Mouse (Mus musculus): ENCODE results near the gene Rflnb. TPM values are rescaled to one million over a fixed set of nuclear protein-coding genes. Genes with fewer than 3 reads are reported as not detected.
A peak's percentile ranks its signal among the peaks of the same experiment; 100 is the strongest.

The Rflnb gene
- polyA plus RNA-seq, 1 experiment = 30.8 TPM

GRCm38 (mm10) chr11:75991911-75992310 lies 35.7 kb downstream of the Rflnb start:
- Histone ChIP-seq H3K4me1 (ENCODE audit: control insufficient read depth, insufficient read depth, low read length) (no peaks in the 10 kb centered on the region), H3K4me3 (replicated peaks; ENCODE audit: control insufficient read depth, low read depth, low read length) (no peak overlapping the region), H3K27ac (ENCODE audit: control insufficient read depth, insufficient read depth, low read depth, low read length, poor library complexity) (no peak overlapping the region)
- 39% methylated on average over 8 of the region's 8 CpGs for WGBS
- TF ChIP-seq CTCF (IDR thresholded peaks at IDR 0.05; ENCODE audit: control insufficient read depth, insufficient read depth, low read length) (peak; percentile 35; the same call in 1 of the 2 replicates), POLR2A (IDR thresholded peaks at IDR 0.05; ENCODE audit: borderline replicate concordance, control insufficient read depth, low read depth, low read length) (no peak)

GRCm38 (mm10) chr11:75990965-75991835 lies 36.4 kb downstream of the Rflnb start:
- Histone ChIP-seq H3K4me3 (replicated peaks; ENCODE audit: control insufficient read depth, low read depth, low read length) (no peak overlapping the region), H3K27ac (ENCODE audit: control insufficient read depth, insufficient read depth, low read depth, low read length, poor library complexity) (no peak overlapping the region), H3K4me1 (ENCODE audit: control insufficient read depth, insufficient read depth, low read length) (no peaks in the 10 kb centered on the region)
- TF ChIP-seq POLR2A (IDR thresholded peaks at IDR 0.05; ENCODE audit: borderline replicate concordance, control insufficient read depth, low read depth, low read length) (no peak), CTCF (IDR thresholded peaks at IDR 0.05; ENCODE audit: control insufficient read depth, insufficient read depth, low read length) (no peak)
- WGBS = 81% methylated on average over 15 of the region's 15 CpGs

DNA sequence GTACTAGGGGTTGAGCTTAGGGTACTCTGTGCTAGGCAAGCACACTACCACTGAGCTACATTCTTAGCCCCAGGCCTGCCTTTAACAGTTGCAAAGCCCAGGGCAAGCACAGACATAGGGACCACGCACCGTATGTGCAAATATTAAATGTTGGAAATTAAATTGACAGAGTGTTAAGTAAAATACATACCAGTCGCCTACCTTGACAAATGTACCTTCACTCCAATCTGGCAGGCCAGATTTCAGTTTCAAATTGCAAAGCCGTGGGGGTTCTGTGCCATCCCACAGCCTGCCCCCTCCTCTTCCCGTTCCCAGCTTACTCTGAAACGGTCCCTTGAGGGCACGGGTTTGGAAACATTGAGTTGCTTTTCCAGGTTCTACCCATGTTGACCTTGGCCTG lies 41.6 kb downstream of the Rflnb start:
- WGBS = 78% methylated on average over 7 of the region's 7 CpGs
- Histone ChIP-seq H3K27ac (ENCODE audit: control insufficient read depth, insufficient read depth, low read depth, low read length, poor library complexity) (no peak overlapping the region), H3K4me1 (ENCODE audit: control insufficient read depth, insufficient read depth, low read length) (no peaks in the 10 kb centered on the region), H3K4me3 (replicated peaks; ENCODE audit: control insufficient read depth, low read depth, low read length) (no peak overlapping the region)
- TF ChIP-seq POLR2A (IDR thresholded peaks at IDR 0.05; ENCODE audit: borderline replicate concordance, control insufficient read depth, low read depth, low read length) (no peak), CTCF (IDR thresholded peaks at IDR 0.05; ENCODE audit: control insufficient read depth, insufficient read depth, low read length) (no peak)

DNA sequence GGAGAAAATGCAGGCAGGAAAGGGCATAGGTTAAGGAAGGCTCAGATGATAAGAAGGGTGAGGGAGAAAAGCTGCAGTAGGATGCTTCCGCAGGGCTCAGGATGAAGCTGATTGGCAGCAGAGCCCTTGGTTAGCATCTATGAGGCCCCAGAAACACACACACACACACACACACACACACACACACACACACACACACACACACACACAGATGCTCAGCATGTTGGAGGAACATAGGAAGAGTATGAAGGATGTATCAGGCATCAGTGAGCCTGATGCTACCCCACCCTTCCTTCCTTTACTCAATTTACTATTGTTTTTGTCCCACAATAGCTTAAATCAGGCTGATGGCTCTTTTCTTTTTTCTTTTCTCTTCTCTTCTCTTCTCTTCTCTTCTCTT lies 43.0 kb downstream of the Rflnb start:
- WGBS = 81% methylated on average over 1 of the region's 1 CpGs
- H3K4me3 ChIP-seq (replicated peaks; ENCODE audit: control insufficient read depth, low read depth, low read length) = no peak overlapping the region

DNA sequence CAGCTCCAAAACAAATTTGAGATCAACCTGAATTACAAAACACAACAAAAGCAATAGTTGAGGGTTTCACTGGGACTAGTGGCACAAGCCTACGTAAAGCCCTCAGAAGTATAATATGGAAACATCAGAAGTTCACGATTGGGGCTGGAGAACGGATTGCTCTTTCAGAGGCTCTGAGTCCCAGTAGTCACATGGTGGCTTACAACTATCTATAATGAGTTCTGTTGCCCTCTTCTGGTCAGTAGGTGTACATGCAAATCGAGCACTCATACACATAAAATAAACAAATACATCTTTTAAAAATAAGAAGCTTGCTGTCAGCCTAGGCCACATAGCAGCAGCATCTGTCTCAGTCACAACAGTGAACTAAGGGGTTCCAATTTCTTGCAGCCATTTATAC lies 44.4 kb downstream of the Rflnb start:
- Histone ChIP-seq H3K27ac (ENCODE audit: control insufficient read depth, insufficient read depth, low read depth, low read length, poor library complexity) (no peak overlapping the region), H3K4me1 (ENCODE audit: control insufficient read depth, insufficient read depth, low read length) (no peaks in the 10 kb centered on the region; the same call in 1 of the 2 replicates), H3K4me3 (replicated peaks; ENCODE audit: control insufficient read depth, low read depth, low read length) (no peak overlapping the region)
- 63% methylated on average over 4 of the region's 4 CpGs for WGBS
- TF ChIP-seq CTCF (IDR thresholded peaks at IDR 0.05; ENCODE audit: control insufficient read depth, insufficient read depth, low read length) (no peak), POLR2A (IDR thresholded peaks at IDR 0.05; ENCODE audit: borderline replicate concordance, control insufficient read depth, low read depth, low read length) (no peak)

More for the DNA sequence above, 43.0 kb downstream of the Rflnb start:
- TF ChIP-seq CTCF (IDR thresholded peaks at IDR 0.05; ENCODE audit: control insufficient read depth, insufficient read depth, low read length) = no peak
- no peak for TF ChIP-seq POLR2A (IDR thresholded peaks at IDR 0.05; ENCODE audit: borderline replicate concordance, control insufficient read depth, low read depth, low read length)
- Histone ChIP-seq H3K27ac (ENCODE audit: control insufficient read depth, insufficient read depth, low read depth, low read length, poor library complexity) (no peak overlapping the region; the same call in 1 of the 2 replicates), H3K4me1 (ENCODE audit: control insufficient read depth, insufficient read depth, low read length) (no peaks in the 10 kb centered on the region)

DNA sequence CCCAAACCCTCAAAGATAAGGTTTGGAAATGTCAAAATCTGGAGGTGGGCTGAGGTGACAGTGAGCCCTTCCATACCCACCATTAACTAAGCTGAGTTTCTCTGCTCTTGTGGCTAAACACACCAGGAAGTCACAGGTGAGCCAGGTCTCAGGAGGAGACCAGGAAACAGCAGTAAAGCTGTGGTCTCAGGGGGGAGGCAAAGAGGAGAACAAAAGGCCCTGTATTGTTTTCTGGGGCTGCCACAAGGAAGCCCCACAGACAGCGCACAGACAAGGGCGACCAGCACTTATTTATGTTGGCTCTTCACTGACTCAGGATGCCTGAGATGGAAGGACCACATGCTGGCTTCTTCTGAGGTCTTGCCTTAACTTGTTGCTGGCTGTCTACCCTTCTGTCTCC lies 47.2 kb downstream of the Rflnb start:
- TF ChIP-seq POLR2A (IDR thresholded peaks at IDR 0.05; ENCODE audit: borderline replicate concordance, control insufficient read depth, low read depth, low read length) (no peak), CTCF (IDR thresholded peaks at IDR 0.05; ENCODE audit: control insufficient read depth, insufficient read depth, low read length) (no peak)
- no peaks in the 10 kb centered on the region; the same call in 1 of the 2 replicates for H3K4me1 ChIP-seq (ENCODE audit: control insufficient read depth, insufficient read depth, low read length)
- no peak overlapping the region for H3K27ac ChIP-seq (ENCODE audit: control insufficient read depth, insufficient read depth, low read depth, low read length, poor library complexity)
- no peak overlapping the region for H3K4me3 ChIP-seq (replicated peaks; ENCODE audit: control insufficient read depth, low read depth, low read length)
- WGBS = 40% methylated on average over 2 of the region's 2 CpGs

GRCm38 (mm10) chr11:75978051-75978450 lies 49.5 kb downstream of the Rflnb start:
- H3K4me3 ChIP-seq (replicated peaks; ENCODE audit: control insufficient read depth, low read depth, low read length) = no peak overlapping the region
- H3K27ac ChIP-seq (ENCODE audit: control insufficient read depth, insufficient read depth, low read depth, low read length, poor library complexity) = peak overlapping the region; percentile 62
- H3K4me1 ChIP-seq (ENCODE audit: control insufficient read depth, insufficient read depth, low read length) = no peaks in the 10 kb centered on the region; the same call in 1 of the 2 replicates
- WGBS = 36% methylated on average over 6 of the region's 6 CpGs
- TF ChIP-seq CTCF (IDR thresholded peaks at IDR 0.05; ENCODE audit: control insufficient read depth, insufficient read depth, low read length) = peak; percentile 0; the same call in 1 of the 2 replicates
- TF ChIP-seq POLR2A (IDR thresholded peaks at IDR 0.05; ENCODE audit: borderline replicate concordance, control insufficient read depth, low read depth, low read length) = no peak

DNA sequence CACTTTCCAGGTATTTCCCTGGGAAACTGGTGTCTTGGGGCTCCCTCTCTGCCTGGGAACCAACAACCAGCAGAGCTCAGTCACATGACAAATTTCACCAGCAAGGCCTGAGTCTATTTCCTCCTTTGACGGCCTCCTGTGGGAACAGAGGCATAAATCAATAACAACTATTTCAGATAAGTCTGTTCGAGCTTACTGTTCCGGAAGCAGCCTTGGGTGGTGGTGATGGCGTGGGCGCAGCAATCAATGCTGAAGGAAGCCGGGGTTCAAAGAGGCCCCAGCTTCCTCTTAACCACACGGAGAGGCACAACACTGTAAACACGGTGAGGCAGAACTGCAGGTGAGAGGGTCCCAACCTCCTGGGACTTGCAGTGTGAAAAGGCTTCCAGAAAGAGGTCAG lies 50.8 kb downstream of the Rflnb start:
- no peak overlapping the region for H3K4me3 ChIP-seq (replicated peaks; ENCODE audit: control insufficient read depth, low read depth, low read length)
- H3K4me1 ChIP-seq (ENCODE audit: control insufficient read depth, insufficient read depth, low read length) = no peaks in the 10 kb centered on the region; the same call in 1 of the 2 replicates
- TF ChIP-seq POLR2A (IDR thresholded peaks at IDR 0.05; ENCODE audit: borderline replicate concordance, control insufficient read depth, low read depth, low read length) (no peak), CTCF (IDR thresholded peaks at IDR 0.05; ENCODE audit: control insufficient read depth, insufficient read depth, low read length) (no peak)
- under 1% methylated on average over 8 of the region's 8 CpGs for WGBS
- peak overlapping the region; percentile 75 for H3K27ac ChIP-seq (ENCODE audit: control insufficient read depth, insufficient read depth, low read depth, low read length, poor library complexity)

Measured in bone marrow, adult 2 months (tissue).